Mouse (Mus musculus) fibroblast of lung, adult 2 months (primary cell): ENCODE measurements around the gene Gm32742.
A peak's percentile ranks its signal among the peaks of the same experiment; 100 is the strongest.
"Not testable (repeated sequence)": the region's sequence is repeated elsewhere in the genome, so short reads cannot be mapped to it uniquely, and the experiment has no call there.

Source experiments
- DNase-seq: peaks from one replicate; pipeline ENCODE4 v3.0.0-alpha.2; 2011; ENCODE audit warnings: low read depth

Gene Gm32742

GRCm38 (mm10) chr9:51152079-51152752, 13.1 kb downstream of the Gm32742 start:
- DNase-seq: peak; percentile 65

GRCm38 (mm10) chr9:51147294-51147693, 18.0 kb downstream of the Gm32742 start:
- no peak for DNase-seq

GRCm38 (mm10) chr9:51146496-51146895, 18.8 kb downstream of the Gm32742 start:
- DNase-seq: no peak

GRCm38 (mm10) chr9:51144218-51144617, 21.1 kb downstream of the Gm32742 start:
- no peak for DNase-seq

- DNase-seq: no peak
Measured at GRCm38 (mm10) chr9:51143437-51143836, 21.9 kb downstream of the Gm32742 start.

GRCm38 (mm10) chr9:51140711-51141110, 24.6 kb downstream of the Gm32742 start:
- no peak for DNase-seq

GRCm38 (mm10) chr9:51139401-51139800, 25.9 kb downstream of the Gm32742 start:
- not testable (repeated sequence) for DNase-seq

GRCm38 (mm10) chr9:51138301-51138700, 27.0 kb downstream of the Gm32742 start:
- DNase-seq: no peak

GRCm38 (mm10) chr9:51137836-51138235, 27.5 kb downstream of the Gm32742 start:
- DNase-seq: no peak

- DNase-seq: no peak
Measured at GRCm38 (mm10) chr9:51137432-51137831, 27.9 kb downstream of the Gm32742 start.

GRCm38 (mm10) chr9:51136985-51137384, 28.3 kb downstream of the Gm32742 start:
- no peak for DNase-seq

- no peak for DNase-seq
Measured at GRCm38 (mm10) chr9:51114767-51115166, 50.5 kb downstream of the Gm32742 start.

- DNase-seq: no peak
Measured at GRCm38 (mm10) chr9:51105751-51106150, 59.6 kb downstream of the Gm32742 start.

GRCm38 (mm10) chr9:51103808-51104514, 61.4 kb downstream of the Gm32742 start:
- no peak for DNase-seq

- DNase-seq: no peak
Measured at GRCm38 (mm10) chr9:51102963-51103807, 62.1 kb downstream of the Gm32742 start.

GRCm38 (mm10) chr9:51101756-51102425, 63.4 kb downstream of the Gm32742 start, which contains the start of gene 4833427G06Rik:
TSS of gene 4833427G06Rik (minus strand) at chr9:51102078.
- no peak for DNase-seq

- DNase-seq: no peak
Measured at GRCm38 (mm10) chr9:51096306-51096705, 69.0 kb downstream of the Gm32742 start.

- DNase-seq: no peak
Measured at GRCm38 (mm10) chr9:51093697-51094096, 71.6 kb downstream of the Gm32742 start.

- DNase-seq: no peak
Measured at GRCm38 (mm10) chr9:51081614-51082013, 83.7 kb downstream of the Gm32742 start.
